Mouse (Mus musculus) embryonic facial prominence, embryonic 11.5 days (tissue): ENCODE data around the gene Olfr1160. TPM values are rescaled to one million over a fixed set of nuclear protein-coding genes. Genes with fewer than 3 reads are reported as not detected.

Experiments used
- polyA plus RNA-seq: library from polyadenylated mRNA; unstranded; fragments of >200 nt; fragmentation: Nextera tagmentation; extraction: Ambion mirVana; gene quantifications from 2 replicates; pipeline ENCODE4 v1.2.1, GENCODE M21; 2014

The Olfr1160 gene
- polyA plus RNA-seq, 1 experiment from 2014 or later, result not detected

Other genes with a start within 250 kb of the Olfr1160 start
- not detected in 2 replicates for gene Olfr152, start 228.8 kb downstream of the Olfr1160 start, polyA plus RNA-seq
- gene Olfr1143, start 207.7 kb downstream of the Olfr1160 start, polyA plus RNA-seq, result 0.17 TPM in 1 of 2 replicates, not detected in the other
- not detected in 2 replicates for gene Olfr1145, start 198.4 kb downstream of the Olfr1160 start, polyA plus RNA-seq
- gene Olfr1148, start 177.7 kb downstream of the Olfr1160 start, polyA plus RNA-seq, result not detected in 2 replicates
- not detected in 2 replicates for gene Olfr1150-ps1, start 164.3 kb downstream of the Olfr1160 start, polyA plus RNA-seq
- gene Olfr1151, start 152.4 kb downstream of the Olfr1160 start, polyA plus RNA-seq, result not detected in 2 replicates
- gene Olfr1152, start 141.8 kb downstream of the Olfr1160 start, polyA plus RNA-seq, result not detected in 2 replicates
- gene Olfr1153, start 113.3 kb downstream of the Olfr1160 start, polyA plus RNA-seq, result not detected in 2 replicates
- not detected in 2 replicates for gene Olfr1154, start 103.1 kb downstream of the Olfr1160 start, polyA plus RNA-seq
- not detected in 2 replicates for gene Olfr1155, start 63.1 kb downstream of the Olfr1160 start, polyA plus RNA-seq
- gene Olfr1156, start 55.2 kb downstream of the Olfr1160 start, polyA plus RNA-seq, result not detected in 2 replicates
- gene Olfr1157, start 40.0 kb downstream of the Olfr1160 start, polyA plus RNA-seq, result not detected in 2 replicates
- gene Olfr74, start 33.6 kb downstream of the Olfr1160 start, polyA plus RNA-seq, result not detected in 2 replicates
- gene Olfr1158, start 18.2 kb downstream of the Olfr1160 start, polyA plus RNA-seq, result not detected in 2 replicates
- not detected in 2 replicates for gene Olfr1161, start 14.5 kb upstream of the Olfr1160 start, polyA plus RNA-seq
- gene Olfr73, start 29.4 kb upstream of the Olfr1160 start, polyA plus RNA-seq, result not detected in 2 replicates
- gene Olfr1162, start 42.9 kb upstream of the Olfr1160 start, polyA plus RNA-seq, result not detected in 2 replicates
- gene Olfr1163, start 63.6 kb upstream of the Olfr1160 start, polyA plus RNA-seq, result not detected in 2 replicates
- not detected in 2 replicates for gene Olfr1164, start 85.7 kb upstream of the Olfr1160 start, polyA plus RNA-seq
- not detected in 2 replicates for gene Olfr1166, start 120.0 kb upstream of the Olfr1160 start, polyA plus RNA-seq
- not detected in 2 replicates for gene Olfr1167, start 146.9 kb upstream of the Olfr1160 start, polyA plus RNA-seq
- gene Olfr1168, start 173.6 kb upstream of the Olfr1160 start, polyA plus RNA-seq, result not detected in 2 replicates
- gene Olfr1170, start 220.1 kb upstream of the Olfr1160 start, polyA plus RNA-seq, result not detected in 2 replicates